Mouse (Mus musculus): ENCODE data around the gene Klhdc10. TPM values are rescaled to one million over a fixed set of nuclear protein-coding genes. Genes with fewer than 3 reads are reported as not detected.
A peak's percentile ranks its signal among the peaks of the same experiment; 100 is the strongest.

Gene Klhdc10
- polyA plus RNA-seq, 1 experiment from 2014 or later: 43.7 TPM

- WGBS: 17% methylated on average over 33 of the region's 33 CpGs
- peak; percentile 82; the same call in 1 of the 2 replicates for ATAC-seq (ENCODE audit: low read depth)
- H3K27ac ChIP-seq (replicated peaks; ENCODE audit: low read depth, low read length): no peak within 1 kb of the TSS; the same call in 1 of the 2 replicates
Measured at GRCm38 (mm10) chr6:30390714-30391697, 10.7 kb upstream of the Klhdc10 start, which contains the start of gene Zc3hc1. TSS of gene Zc3hc1 (minus strand) at chr6:30391028.

GRCm38 (mm10) chr6:30391996-30392395 lies 9.7 kb upstream of the Klhdc10 start:
- Histone ChIP-seq H3K27me3 (replicated peaks; ENCODE audit: control insufficient read depth, insufficient read depth, low read length) (no peaks in the 10 kb centered on the region), H3K9ac (ENCODE audit: low read depth, low read length) (no peak overlapping the region), H3K4me1 (ENCODE audit: control insufficient read depth, insufficient read depth, low read length) (no peaks in the 10 kb centered on the region), H3K9me3 (ENCODE audit: control insufficient read depth, low read length) (no peaks in the 10 kb centered on the region), H3K4me3 (ENCODE audit: low read depth, low read length) (no peak overlapping the region), H3K27ac (replicated peaks; ENCODE audit: low read depth, low read length) (no peak overlapping the region), H3K36me3 (ENCODE audit: control insufficient read depth, insufficient read depth, low read length) (peaks cover 3% of the 10 kb centered on the region; the same call in 1 of the 2 replicates), H3K4me2 (ENCODE audit: low read depth, low read length) (no peak overlapping the region)
- WGBS: 90% methylated on average over 7 of the region's 7 CpGs
- DNase-seq (ENCODE audit: low spot score) (no peak), ATAC-seq (ENCODE audit: low read depth) (no peak)

More at GRCm38 (mm10) chr6:30390714-30391697, 10.7 kb upstream of the Klhdc10 start, which contains the start of gene Zc3hc1:
- no peaks in the 10 kb centered on the region for H3K27me3 ChIP-seq (replicated peaks; ENCODE audit: control insufficient read depth, insufficient read depth, low read length)
- H3K4me1 ChIP-seq (ENCODE audit: control insufficient read depth, insufficient read depth, low read length): no peaks in the 10 kb centered on the region
- peak within 1 kb of the TSS; percentile 66 for H3K4me3 ChIP-seq (ENCODE audit: low read depth, low read length)
- H3K9ac ChIP-seq (ENCODE audit: low read depth, low read length): peak within 1 kb of the TSS; percentile 80
- H3K9me3 ChIP-seq (ENCODE audit: control insufficient read depth, low read length): no peaks in the 10 kb centered on the region
- peaks cover 13% of the 10 kb centered on the region for H3K36me3 ChIP-seq (ENCODE audit: control insufficient read depth, insufficient read depth, low read length)
- DNase-seq (ENCODE audit: low spot score): peak; percentile 94
- H3K4me2 ChIP-seq (ENCODE audit: low read depth, low read length): peak within 1 kb of the TSS; percentile 49

GRCm38 (mm10) chr6:30400146-30400545 lies 1.5 kb upstream of the Klhdc10 start:
- ATAC-seq (ENCODE audit: low read depth): no peak
- Histone ChIP-seq H3K4me2 (ENCODE audit: low read depth, low read length) (peak overlapping the region; percentile 62; the same call in 1 of the 2 replicates), H3K9me3 (ENCODE audit: control insufficient read depth, low read length) (no peaks in the 10 kb centered on the region), H3K27ac (replicated peaks; ENCODE audit: low read depth, low read length) (peak overlapping the region; percentile 99), H3K27me3 (replicated peaks; ENCODE audit: control insufficient read depth, insufficient read depth, low read length) (no peaks in the 10 kb centered on the region), H3K36me3 (ENCODE audit: control insufficient read depth, insufficient read depth, low read length) (no peaks in the 10 kb centered on the region), H3K4me3 (ENCODE audit: low read depth, low read length) (no peak overlapping the region), H3K4me1 (ENCODE audit: control insufficient read depth, insufficient read depth, low read length) (peaks cover 5% of the 10 kb centered on the region; the same call in 1 of the 2 replicates), H3K9ac (ENCODE audit: low read depth, low read length) (no peak overlapping the region; the same call in 1 of the 2 replicates)
- 74% methylated on average over 5 of the region's 5 CpGs for WGBS
- DNase-seq (ENCODE audit: low spot score): no peak

GRCm38 (mm10) chr6:30400716-30401115 lies 952 bp upstream of the Klhdc10 start:
- Histone ChIP-seq H3K27ac (replicated peaks; ENCODE audit: low read depth, low read length) (peak overlapping the region; percentile 99), H3K36me3 (ENCODE audit: control insufficient read depth, insufficient read depth, low read length) (no peaks in the 10 kb centered on the region), H3K4me3 (ENCODE audit: low read depth, low read length) (peak overlapping the region; percentile 96), H3K9me3 (ENCODE audit: control insufficient read depth, low read length) (no peaks in the 10 kb centered on the region), H3K4me2 (ENCODE audit: low read depth, low read length) (peak overlapping the region; percentile 62), H3K27me3 (replicated peaks; ENCODE audit: control insufficient read depth, insufficient read depth, low read length) (no peaks in the 10 kb centered on the region), H3K4me1 (ENCODE audit: control insufficient read depth, insufficient read depth, low read length) (peaks cover 5% of the 10 kb centered on the region; the same call in 1 of the 2 replicates), H3K9ac (ENCODE audit: low read depth, low read length) (peak overlapping the region; percentile 67)
- DNase-seq (ENCODE audit: low spot score) (peak; percentile 45), ATAC-seq (ENCODE audit: low read depth) (no peak)
- WGBS: 4% methylated on average over 7 of the region's 7 CpGs

GRCm38 (mm10) chr6:30402091-30402491 lies 423 bp downstream of the Klhdc10 start:
- H3K4me2 ChIP-seq (ENCODE audit: low read depth, low read length): peak overlapping the region; percentile 67
- H3K9ac ChIP-seq (ENCODE audit: low read depth, low read length): peak overlapping the region; percentile 96
- peak; percentile 49 for DNase-seq (ENCODE audit: low spot score)
- H3K27me3 ChIP-seq (replicated peaks; ENCODE audit: control insufficient read depth, insufficient read depth, low read length): no peaks in the 10 kb centered on the region
- H3K27ac ChIP-seq (replicated peaks; ENCODE audit: low read depth, low read length): peak overlapping the region; percentile 91
- no peak; the same call in 1 of the 2 replicates for ATAC-seq (ENCODE audit: low read depth)
- no peaks in the 10 kb centered on the region for H3K9me3 ChIP-seq (ENCODE audit: control insufficient read depth, low read length)
- peaks cover 5% of the 10 kb centered on the region; the same call in 1 of the 2 replicates for H3K4me1 ChIP-seq (ENCODE audit: control insufficient read depth, insufficient read depth, low read length)
- under 1% methylated on average over 28 of the region's 29 CpGs for WGBS
- H3K4me3 ChIP-seq (ENCODE audit: low read depth, low read length): peak overlapping the region; percentile 96
- peaks cover 3% of the 10 kb centered on the region; the same call in 1 of the 2 replicates for H3K36me3 ChIP-seq (ENCODE audit: control insufficient read depth, insufficient read depth, low read length)

GRCm38 (mm10) chr6:30403465-30403864 lies 1.8 kb downstream of the Klhdc10 start:
- Histone ChIP-seq H3K27ac (replicated peaks; ENCODE audit: low read depth, low read length) (peak overlapping the region; percentile 58; the same call in 1 of the 2 replicates), H3K4me2 (ENCODE audit: low read depth, low read length) (peak overlapping the region; percentile 59), H3K9me3 (ENCODE audit: control insufficient read depth, low read length) (no peaks in the 10 kb centered on the region), H3K27me3 (replicated peaks; ENCODE audit: control insufficient read depth, insufficient read depth, low read length) (no peaks in the 10 kb centered on the region), H3K4me1 (ENCODE audit: control insufficient read depth, insufficient read depth, low read length) (peaks cover 5% of the 10 kb centered on the region; the same call in 1 of the 2 replicates), H3K36me3 (ENCODE audit: control insufficient read depth, insufficient read depth, low read length) (peaks cover 6% of the 10 kb centered on the region; the same call in 1 of the 2 replicates), H3K4me3 (ENCODE audit: low read depth, low read length) (peak overlapping the region; percentile 32), H3K9ac (ENCODE audit: low read depth, low read length) (peak overlapping the region; percentile 56)
- ATAC-seq (ENCODE audit: low read depth): no peak
- 21% methylated on average over 4 of the region's 4 CpGs for WGBS
- DNase-seq (ENCODE audit: low spot score): peak; percentile 89

- peaks cover 5% of the 10 kb centered on the region; the same call in 1 of the 2 replicates for H3K4me1 ChIP-seq (ENCODE audit: control insufficient read depth, insufficient read depth, low read length)
- peaks cover 6% of the 10 kb centered on the region; the same call in 1 of the 2 replicates for H3K36me3 ChIP-seq (ENCODE audit: control insufficient read depth, insufficient read depth, low read length)
- H3K4me3 ChIP-seq (ENCODE audit: low read depth, low read length): no peak overlapping the region
- H3K9me3 ChIP-seq (ENCODE audit: control insufficient read depth, low read length): no peaks in the 10 kb centered on the region
- DNase-seq (ENCODE audit: low spot score) (no peak), ATAC-seq (ENCODE audit: low read depth) (no peak)
- no peak overlapping the region for H3K9ac ChIP-seq (ENCODE audit: low read depth, low read length)
- no peaks in the 10 kb centered on the region for H3K27me3 ChIP-seq (replicated peaks; ENCODE audit: control insufficient read depth, insufficient read depth, low read length)
- WGBS: 82% methylated on average over 5 of the region's 5 CpGs
- H3K27ac ChIP-seq (replicated peaks; ENCODE audit: low read depth, low read length): no peak overlapping the region
- peak overlapping the region; percentile 59; the same call in 1 of the 2 replicates for H3K4me2 ChIP-seq (ENCODE audit: low read depth, low read length)
Measured at GRCm38 (mm10) chr6:30404671-30405070, 3.0 kb downstream of the Klhdc10 start.

- DNase-seq (ENCODE audit: low spot score) (no peak), ATAC-seq (ENCODE audit: low read depth) (no peak)
- Histone ChIP-seq H3K4me3 (ENCODE audit: low read depth, low read length) (no peak overlapping the region), H3K27me3 (replicated peaks; ENCODE audit: control insufficient read depth, insufficient read depth, low read length) (no peaks in the 10 kb centered on the region), H3K4me2 (ENCODE audit: low read depth, low read length) (no peak overlapping the region), H3K4me1 (ENCODE audit: control insufficient read depth, insufficient read depth, low read length) (no peaks in the 10 kb centered on the region), H3K9me3 (ENCODE audit: control insufficient read depth, low read length) (no peaks in the 10 kb centered on the region), H3K9ac (ENCODE audit: low read depth, low read length) (no peak overlapping the region), H3K27ac (replicated peaks; ENCODE audit: low read depth, low read length) (no peak overlapping the region), H3K36me3 (ENCODE audit: control insufficient read depth, insufficient read depth, low read length) (peaks cover 6% of the 10 kb centered on the region; the same call in 1 of the 2 replicates)
- 98% methylated on average over 4 of the region's 4 CpGs for WGBS
Measured at GRCm38 (mm10) chr6:30408276-30408675, 6.6 kb downstream of the Klhdc10 start.

All from embryonic facial prominence, embryonic 14.5 days (tissue).